Mouse (Mus musculus) T-helper 2 cell (primary cell): ENCODE data around the gene Prpf40b.

ENCODE experiments used
- in situ Hi-C: fragments of 300-600 bp; cut with MboI, MseI; formaldehyde crosslinking; loops from one replicate; pipeline ENCODE4 v1.15.1; 2025; ENCODE audit warnings: high pct_unique_total_duplicates

Prpf40b gene

DNA sequence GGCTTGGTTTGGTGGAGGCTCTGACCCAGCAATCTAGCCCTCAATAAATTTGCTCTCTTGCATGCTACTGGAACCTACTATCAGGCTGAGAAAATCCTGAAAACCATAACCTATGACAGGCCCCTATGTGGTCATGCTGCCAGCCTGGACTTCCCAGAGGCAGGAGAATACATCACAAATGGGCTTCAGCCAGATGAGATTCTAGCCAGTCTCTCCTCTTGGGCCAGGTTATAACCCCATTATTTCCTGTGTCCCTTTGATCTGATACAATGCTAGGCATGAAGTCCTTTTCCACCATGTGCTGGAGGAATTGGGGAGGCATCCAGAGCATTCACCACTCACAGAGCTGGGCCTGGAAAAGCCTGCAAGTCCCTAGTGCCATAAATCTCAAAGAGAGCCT is 37.2 kb downstream of the Prpf40b start:
- in situ Hi-C loops: no loop called here

- in situ Hi-C loops: no loop called here
Observed at GRCm38 (mm10) chr15:99332921-99333675, 38.2 kb downstream of the Prpf40b start.

DNA sequence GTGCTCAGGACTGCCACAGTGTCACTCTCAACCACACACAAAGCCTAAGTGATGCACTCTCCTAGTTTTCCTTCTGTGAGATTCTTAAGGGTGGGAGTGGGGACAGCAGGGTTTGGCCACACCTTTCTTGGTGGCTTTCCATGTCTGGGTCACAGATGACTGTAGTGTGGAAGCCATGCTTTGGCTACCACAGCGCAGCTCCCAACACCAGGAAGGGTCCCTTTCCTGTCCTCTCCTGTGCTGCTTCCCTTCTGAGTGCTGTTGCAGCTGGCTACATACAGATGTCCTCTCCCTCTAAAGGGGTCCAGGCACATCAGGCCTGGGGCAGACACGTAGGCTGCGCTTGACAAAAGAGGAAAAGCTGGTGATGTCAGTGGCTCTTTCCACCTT is 38.8 kb downstream of the Prpf40b start:
- in situ Hi-C loops: no loop called here

- in situ Hi-C loops: no loop called here
Observed at GRCm38 (mm10) chr15:99334500-99334899, 39.6 kb downstream of the Prpf40b start.

DNA sequence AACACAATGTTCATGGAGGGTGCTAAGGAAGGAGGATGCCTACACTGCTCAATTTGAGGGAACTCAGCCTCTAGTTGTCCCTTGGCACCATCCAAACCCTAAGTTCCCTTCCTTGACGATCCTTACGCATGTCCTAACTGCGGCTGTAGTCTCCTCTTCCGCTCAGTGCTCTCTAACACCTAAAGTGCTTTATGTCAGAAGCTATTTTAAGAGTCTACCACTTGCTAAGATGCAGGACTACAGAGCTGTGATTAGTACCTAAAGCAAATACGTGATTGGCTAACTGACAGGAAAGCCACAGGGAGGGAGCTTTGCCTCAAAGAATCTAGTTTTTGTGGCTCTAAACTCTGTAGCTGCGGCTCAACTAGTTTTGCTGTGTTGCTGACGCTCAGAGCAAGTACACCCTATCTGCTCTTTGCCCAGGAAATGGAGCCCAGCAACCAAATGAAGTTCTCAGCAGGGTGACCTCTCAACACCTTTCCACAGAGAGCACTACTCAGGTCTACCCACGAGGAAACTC is 41.0 kb downstream of the Prpf40b start:
- in situ Hi-C loops: no loop called here

GRCm38 (mm10) chr15:99338916-99339315 is 44.0 kb downstream of the Prpf40b start:
- in situ Hi-C loops: no loop called here

DNA sequence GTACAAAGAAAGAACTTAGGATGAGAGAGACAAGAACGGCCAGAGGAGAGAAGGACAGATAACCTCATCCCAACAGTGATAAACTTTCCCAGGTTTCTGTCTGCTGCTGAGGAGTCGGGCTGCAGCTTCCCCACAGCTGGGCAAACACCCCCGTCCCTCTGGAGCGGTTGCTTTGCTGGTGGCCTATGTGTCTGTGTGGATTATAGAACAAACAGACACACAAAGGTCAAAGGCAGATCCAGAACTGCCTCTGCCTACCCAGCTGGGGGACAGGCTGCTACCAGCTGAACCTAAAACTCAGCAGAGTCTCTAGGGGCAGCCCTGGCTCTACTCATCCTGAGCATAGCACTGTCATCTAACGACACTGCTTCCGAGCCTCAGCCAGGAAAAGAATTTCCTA is 44.8 kb downstream of the Prpf40b start:
- in situ Hi-C loops: no loop called here

GRCm38 (mm10) chr15:99341102-99341501 is 46.2 kb downstream of the Prpf40b start:
- in situ Hi-C loops: no loop called here

- in situ Hi-C loops: no loop called here
Observed at GRCm38 (mm10) chr15:99342194-99342981, 47.5 kb downstream of the Prpf40b start.

GRCm38 (mm10) chr15:99343414-99344147 is 48.7 kb downstream of the Prpf40b start:
- in situ Hi-C loops: no loop called here

GRCm38 (mm10) chr15:99344148-99344870 is 49.4 kb downstream of the Prpf40b start:
- in situ Hi-C loops: no loop called here

DNA sequence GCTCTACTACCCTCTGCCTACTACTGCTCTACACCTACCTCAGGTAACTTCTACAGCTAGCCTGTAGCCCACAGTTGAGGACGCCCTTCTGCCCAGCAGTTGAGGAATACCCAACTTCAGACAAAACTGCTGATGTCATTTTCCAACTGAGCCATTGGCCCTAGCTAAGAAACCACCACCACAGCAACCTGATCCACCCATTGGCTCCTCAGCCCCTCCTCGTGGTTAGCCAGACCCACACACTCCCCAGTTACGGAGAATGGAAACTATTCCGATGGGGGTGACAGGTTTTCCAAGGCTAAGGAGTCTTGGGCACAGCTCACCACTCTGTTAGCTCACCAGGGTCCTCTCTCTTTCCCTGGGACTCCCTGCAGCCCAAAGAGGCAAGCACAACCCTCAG is 50.1 kb downstream of the Prpf40b start:
- in situ Hi-C loops: no loop called here

- in situ Hi-C loops: no loop called here
Observed at GRCm38 (mm10) chr15:99351610-99352009, 56.7 kb downstream of the Prpf40b start.

GRCm38 (mm10) chr15:99352306-99352705 is 57.4 kb downstream of the Prpf40b start:
- in situ Hi-C loops: no loop called here

GRCm38 (mm10) chr15:99355660-99356059 is 60.8 kb downstream of the Prpf40b start:
- in situ Hi-C loops: no loop called here

DNA sequence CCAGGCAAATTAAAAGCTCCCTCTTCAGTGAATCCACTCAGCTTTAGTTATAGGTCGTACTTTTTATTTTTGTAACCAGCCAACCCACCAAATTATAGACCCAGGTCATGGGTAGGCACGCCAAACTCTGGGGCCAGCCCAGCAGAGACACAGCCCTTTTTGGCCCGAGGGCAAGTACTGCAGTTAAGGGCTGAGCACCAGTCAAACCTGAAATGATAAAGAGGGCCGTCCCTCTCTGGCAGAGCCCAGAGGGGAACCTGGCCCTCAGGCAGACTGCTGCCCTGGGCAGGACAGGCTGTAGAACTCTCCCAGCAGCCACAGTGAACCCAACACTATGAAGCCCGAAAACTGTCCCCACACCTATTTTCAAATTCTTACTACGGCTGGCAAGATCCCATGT is 61.6 kb downstream of the Prpf40b start:
- in situ Hi-C loops: no loop called here

DNA sequence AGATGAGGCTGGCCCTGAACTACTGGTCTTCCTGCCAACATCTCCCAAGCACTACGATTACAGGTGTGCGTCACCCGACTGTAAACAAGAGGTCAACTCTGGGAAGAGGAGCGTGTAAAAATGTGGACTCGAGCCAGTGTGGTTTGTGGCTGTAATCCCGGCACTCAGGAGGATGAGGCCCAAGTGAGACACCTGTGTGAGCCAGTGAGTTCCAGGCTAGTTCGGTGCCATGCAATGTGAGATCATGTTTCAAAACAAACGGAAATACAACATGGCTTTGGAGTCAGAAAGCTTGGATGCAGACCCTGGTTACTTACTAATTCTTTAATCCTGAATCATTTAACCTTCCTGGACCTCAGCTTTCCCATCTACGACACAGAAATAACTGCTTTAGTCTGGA is 64.1 kb downstream of the Prpf40b start:
- in situ Hi-C loops: no loop called here

GRCm38 (mm10) chr15:99364022-99364530 is 69.2 kb downstream of the Prpf40b start:
- in situ Hi-C loops: no loop called here

- in situ Hi-C loops: loop anchor here (5.0 kb wide), 1 partner anchor 73 kb away; no protein-coding TSS in a partner anchor
Observed at GRCm38 (mm10) chr15:99364921-99365320, 70.0 kb downstream of the Prpf40b start.
